Mouse (Mus musculus) CD4-positive naive resting alpha-beta T cell, adult 57 days (primary cell): Measurements from ENCODE around the gene Zfp369. TPM values are rescaled to one million over a fixed set of nuclear protein-coding genes. Genes with fewer than 3 reads are reported as not detected.

ENCODE experiments used
- total RNA-seq: library from RNA; stranded (reverse); gene quantifications from one replicate; pipeline ENCODE4 v1.2.4, GENCODE M21; 2023

Gene Zfp369
- 55.5 TPM for total RNA-seq

DNA sequence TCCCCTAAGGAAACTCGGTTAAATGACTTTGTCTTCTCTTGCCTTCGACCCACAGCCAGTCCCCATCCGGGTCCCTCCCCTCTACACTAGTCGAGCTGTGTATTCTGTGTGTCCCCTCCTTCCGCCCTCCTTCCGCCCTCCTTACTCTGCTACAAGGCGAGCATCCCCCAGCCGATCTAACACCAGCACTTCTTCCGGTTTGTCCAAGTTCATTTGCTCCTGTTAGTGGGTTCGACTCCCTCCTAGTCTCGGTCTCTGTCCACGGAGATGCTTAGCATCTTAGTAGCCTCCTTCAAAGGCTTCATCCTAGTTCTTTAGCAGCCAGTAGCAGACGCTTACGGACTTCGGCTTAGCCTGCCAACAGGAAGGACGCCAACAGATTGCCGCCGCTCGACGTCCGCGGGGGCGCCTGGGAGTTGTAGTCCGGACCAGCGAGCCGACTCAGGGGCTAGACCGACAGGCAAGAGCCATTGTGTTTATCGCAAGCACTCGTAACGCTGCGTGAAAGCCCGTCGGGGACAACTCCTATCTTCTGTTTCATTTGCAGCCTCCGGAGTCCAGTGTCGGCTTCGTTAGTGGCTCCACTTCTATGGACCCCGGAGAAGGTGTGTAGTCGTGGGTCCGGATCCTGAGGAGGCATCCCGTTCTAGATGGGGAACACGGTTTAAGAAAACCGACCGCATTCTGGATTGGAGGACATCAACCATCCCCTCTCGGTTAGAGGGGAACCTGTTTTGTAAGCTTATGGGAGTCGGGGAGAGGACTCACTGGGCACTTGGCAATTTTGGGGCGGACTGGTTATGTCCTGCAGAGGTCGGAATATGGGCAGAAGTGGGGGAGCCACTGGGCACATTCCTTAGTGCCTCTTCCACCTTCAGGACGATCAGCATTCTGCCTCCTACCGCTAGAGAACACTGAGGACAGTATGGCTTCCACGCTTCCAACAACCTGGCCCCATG, at the start of gene Zfp369:
Gene Zfp369 (plus strand): TSS at position 432 of the 959 bp plus-strand sequence.

DNA sequence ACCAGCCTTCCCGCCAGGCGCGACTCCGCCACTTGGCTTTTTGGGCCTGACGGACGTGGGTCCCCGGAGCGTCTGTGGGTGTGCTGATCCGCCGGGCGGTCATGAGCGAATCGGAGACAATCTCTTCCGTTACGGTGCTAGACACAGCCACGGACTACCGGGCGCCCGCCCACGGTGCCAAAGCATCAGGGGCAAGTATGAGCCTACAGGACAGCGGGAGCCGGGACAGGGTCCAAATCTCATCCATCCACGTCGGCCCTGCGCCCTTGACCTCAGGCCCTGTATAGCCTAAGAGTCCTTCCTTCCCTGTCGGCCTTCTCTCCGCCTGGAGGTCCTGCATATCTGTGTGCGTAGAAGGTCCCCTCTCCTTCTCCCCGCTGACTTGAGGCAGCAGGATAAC, 19.4 kb upstream of the Zfp369 start, which contains the start of gene Gm10775:
Gene Gm10775 (plus strand): TSS at position 301 of the 400 bp plus-strand sequence.

Other genes with a start within 250 kb of the Zfp369 start
- gene Spata31d1c, start 245.8 kb upstream of the Zfp369 start, total RNA-seq, result not detected
- gene Prss47, start 226.1 kb upstream of the Zfp369 start, total RNA-seq, result not detected
- 34.1 TPM for gene Mfsd14b, start 165.8 kb upstream of the Zfp369 start, total RNA-seq
- not detected for gene Olfr465-ps1, start 140.7 kb upstream of the Zfp369 start, total RNA-seq
- gene Olfr466, start 128.6 kb upstream of the Zfp369 start, total RNA-seq, result not detected
- gene Nlrp4f, start 72.8 kb upstream of the Zfp369 start, total RNA-seq, result not detected
- not detected for gene Gm10775, start 19.3 kb upstream of the Zfp369 start, total RNA-seq
- not detected for gene Gm10139, start 233.9 kb downstream of the Zfp369 start, total RNA-seq